Mouse (Mus musculus) layer of hippocampus, postnatal 10 days (tissue): ENCODE measurements around the gene Fam227b. TPM values are rescaled to one million over a fixed set of nuclear protein-coding genes. Genes with fewer than 3 reads are reported as not detected.
A peak's percentile ranks its signal among the peaks of the same experiment; 100 is the strongest.

Experiments used
- DNase-seq, 2 experiments: peaks; one replicate each; pipeline ENCODE4 v3.0.0; 2021; ENCODE audit warnings: low spot score in 2 of 2
- long read RNA-seq: library from polyadenylated mRNA; stranded (forward); transcript quantifications from one replicate; pipeline ENCODE4 v2.0.0, GENCODE M21; 2023
- total RNA-seq, 2 experiments: library from RNA; stranded (reverse); gene quantifications; 2 replicates each; pipeline ENCODE4 v1.2.3; 2021

Fam227b gene
- total RNA-seq = under 1 TPM; 0.20 to 0.30 TPM
- long read RNA-seq, partial matches to known transcripts = 0 of 1 reads
- long read RNA-seq, other reads (novel, unspliced or antisense) = 1 of 1 reads

DNA sequence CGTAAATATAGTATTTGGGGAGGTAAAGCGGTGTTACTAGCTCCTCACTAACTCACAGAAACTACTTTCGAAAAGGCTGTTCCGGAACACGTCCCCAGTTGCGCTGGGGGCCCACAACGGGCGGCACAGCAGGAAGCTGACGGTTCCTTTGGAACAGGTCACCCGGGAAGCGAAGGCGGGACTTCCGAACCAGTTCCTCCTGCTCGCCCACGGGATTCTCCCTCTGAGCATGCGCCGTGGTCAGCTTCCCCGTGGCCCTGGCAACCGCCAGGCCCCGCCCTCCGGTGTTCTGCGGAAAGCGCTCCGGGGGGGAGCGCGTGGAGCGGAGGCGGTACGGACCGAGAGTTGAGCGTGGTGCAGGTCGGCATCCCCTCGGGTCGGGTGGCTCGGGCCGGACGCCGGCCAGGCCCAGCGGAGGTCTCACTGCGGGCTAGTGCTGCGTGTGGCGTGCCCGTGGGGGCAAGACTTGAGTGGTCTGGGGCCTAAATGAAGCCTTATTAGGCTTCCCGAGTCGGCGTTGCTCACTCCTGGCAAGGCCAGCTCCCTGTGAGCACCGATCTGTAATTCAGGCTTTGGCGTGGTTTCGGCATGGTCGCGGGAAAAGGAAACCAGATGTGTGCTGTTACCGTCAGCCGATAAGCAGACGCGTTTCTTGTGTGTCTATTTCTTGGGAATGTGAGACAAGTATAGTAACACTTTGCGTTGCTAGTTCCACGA is at the start of gene Fam227b, which contains the start of gene Dtwd1:
Gene Fam227b, minus strand, starts transcription at position 150 of the 717 bp plus-strand sequence.
Gene Dtwd1, plus strand, starts transcription at position 287 of the 717 bp plus-strand sequence.
- peak; percentile 98 to 99 for DNase-seq

DNA sequence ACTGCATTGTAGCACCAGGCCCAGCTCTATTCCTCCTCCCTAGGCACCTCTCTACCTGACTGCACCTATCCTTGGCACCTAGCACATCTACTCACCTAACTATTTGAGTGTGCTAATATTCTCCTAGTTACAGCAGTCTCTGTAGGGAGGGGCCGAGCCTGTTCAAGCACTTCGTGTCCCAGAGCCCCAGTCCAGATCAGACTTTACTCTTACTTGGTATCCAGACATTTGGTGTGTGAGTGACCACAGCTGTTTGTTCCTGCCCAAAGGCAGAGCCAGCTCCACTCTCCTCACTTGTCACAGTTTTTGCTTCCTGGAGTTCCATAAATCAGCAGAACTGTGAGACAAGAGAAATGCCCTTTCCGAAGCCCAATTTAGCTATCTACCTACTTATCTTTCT is 47.2 kb upstream of the Fam227b start:
- DNase-seq = no peak

DNA sequence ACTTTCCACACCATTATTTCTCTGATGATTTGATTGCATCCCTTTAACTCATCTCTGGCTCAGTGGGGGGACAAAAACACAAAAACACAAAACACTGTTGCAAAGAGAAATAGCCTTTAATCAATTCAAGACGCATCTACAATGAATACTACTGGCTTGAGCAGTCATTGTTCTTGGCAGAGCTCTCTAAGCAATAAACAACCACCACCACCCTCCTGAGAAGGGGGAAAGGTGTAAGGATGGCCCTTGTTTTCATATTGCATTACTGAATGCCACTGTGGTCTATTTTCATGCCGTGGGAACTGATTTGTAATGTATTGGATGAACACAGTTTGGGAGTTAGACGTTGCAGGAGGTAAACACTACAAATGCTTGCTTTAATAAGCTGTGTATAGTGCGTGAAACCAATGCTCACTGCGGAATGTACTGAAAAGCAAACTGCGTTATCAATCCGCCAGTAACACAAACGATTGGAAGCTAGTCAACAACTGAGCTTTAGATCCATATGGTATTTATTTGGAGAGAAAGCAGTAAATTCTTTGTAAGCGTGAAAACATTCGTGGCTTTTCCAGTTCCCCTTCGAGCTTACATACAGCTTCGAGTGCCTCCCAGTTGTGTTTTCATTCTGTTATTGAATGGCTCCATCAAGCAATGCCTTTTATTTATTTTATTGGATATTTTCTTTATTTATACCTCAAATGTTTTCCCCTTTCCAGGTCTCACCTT is 44.0 kb upstream of the Fam227b start:
- no peak for DNase-seq

DNA sequence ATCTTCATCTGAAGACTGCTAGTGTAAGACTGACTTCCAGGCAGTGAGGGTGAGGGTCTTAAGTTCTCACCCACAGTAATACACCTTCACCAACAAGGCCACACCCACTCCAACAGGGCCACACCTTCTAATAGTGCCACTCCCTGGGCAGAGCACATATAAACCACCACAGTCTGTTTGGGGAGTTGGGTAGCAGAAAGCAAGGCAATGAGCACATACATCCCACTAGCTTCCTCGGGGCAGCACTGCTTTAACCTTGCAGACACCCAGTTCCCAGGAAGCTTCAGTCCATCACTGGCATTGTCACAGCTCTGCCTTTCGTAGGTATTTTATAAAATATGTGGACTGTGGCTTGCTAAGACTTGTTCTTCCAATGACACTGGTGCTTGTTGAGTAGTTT is 40.3 kb upstream of the Fam227b start:
- no peak for DNase-seq

DNA sequence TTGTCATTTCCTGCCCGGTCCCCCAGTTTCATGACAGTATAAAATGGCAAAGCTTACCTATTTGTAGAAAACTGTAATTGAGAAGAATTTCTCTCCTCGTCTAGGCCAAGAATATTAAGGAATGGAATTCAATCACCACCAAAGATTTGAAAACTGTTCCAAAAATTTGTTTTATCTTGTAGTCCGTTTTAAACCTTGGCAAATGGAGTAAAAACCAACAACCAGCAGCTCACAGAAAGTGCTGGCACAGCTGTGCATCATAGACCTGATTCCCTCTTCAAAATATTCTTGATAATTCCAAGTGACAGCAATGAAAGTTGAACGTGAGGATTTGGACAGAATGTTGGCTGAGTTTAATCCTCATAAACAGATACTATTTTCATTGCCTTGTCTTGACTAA is 39.5 kb upstream of the Fam227b start:
- no peak for DNase-seq

DNA sequence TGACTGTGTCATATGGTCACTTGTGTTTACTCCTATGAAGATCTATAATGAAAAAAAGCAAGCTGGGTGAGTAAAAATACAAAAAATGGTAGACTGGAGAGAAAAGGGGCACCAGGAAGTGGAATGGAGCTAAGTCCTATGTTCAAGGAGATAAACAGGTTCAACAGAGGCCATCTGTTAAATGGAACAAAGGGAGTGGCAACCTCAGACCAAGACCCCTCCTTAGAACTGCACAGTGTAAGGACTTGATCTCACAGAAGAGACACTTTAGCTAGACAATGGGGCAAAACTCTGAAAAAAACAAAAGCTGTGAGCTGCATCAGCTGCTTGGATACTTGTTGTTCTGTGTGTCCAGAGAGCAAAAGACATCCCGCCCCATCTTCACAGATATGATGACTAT is 19.6 kb upstream of the Fam227b start:
- no peak for DNase-seq

DNA sequence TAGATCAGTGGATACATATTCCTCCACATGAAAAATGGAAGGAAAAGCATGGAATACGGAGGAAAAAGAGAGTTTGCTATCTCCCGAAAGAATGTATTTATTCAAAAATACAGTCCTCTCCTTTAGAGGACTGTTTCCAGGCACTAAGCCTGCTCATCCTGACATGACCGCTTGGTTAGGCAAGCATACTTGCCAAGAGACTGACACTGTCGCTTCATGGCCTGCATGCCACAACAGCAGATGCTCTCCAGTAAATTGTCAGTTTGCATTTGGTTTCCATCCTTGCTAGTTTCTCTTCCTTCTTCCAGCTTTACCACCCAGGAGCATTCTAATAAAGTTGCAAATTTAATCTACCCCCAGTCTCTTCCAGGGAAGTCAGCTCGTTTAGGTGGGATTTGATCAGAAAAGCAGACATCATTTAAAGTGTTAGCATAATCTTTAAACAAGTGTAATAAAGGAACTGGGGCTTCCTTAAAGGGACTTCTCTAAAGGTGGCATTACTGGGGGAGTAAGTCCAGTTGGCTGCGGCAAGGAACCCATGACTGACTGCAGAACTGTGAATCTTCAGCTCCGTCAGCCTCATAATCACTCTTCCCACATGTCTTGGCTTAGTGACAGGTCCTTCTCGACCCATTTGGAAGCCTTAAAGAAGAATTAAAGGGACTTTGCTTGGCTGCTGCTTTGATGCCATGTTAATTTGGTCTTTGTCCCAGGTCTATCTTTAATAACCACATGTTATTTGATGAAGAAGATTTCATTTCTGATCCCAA is 15.2 kb upstream of the Fam227b start:
- no peak for DNase-seq

DNA sequence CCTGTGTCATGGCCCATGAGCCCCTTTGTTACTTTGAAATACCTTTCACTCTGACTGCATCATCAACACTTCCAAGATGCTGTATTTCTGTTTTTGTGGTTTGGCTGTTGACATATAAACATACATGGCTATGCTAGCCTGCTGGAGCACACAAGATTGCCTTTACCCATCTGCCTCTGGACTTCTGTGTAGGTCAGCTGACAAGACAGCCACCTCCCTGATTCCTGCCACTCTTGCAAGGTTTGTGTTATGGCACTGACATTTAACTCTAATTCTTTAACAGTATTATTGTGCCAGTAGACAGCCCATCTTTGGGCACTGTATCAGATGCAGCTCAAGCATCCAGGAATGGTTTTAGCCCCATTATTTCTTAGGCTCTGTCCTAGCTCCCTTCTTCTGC is 14.5 kb upstream of the Fam227b start:
- DNase-seq = no peak

DNA sequence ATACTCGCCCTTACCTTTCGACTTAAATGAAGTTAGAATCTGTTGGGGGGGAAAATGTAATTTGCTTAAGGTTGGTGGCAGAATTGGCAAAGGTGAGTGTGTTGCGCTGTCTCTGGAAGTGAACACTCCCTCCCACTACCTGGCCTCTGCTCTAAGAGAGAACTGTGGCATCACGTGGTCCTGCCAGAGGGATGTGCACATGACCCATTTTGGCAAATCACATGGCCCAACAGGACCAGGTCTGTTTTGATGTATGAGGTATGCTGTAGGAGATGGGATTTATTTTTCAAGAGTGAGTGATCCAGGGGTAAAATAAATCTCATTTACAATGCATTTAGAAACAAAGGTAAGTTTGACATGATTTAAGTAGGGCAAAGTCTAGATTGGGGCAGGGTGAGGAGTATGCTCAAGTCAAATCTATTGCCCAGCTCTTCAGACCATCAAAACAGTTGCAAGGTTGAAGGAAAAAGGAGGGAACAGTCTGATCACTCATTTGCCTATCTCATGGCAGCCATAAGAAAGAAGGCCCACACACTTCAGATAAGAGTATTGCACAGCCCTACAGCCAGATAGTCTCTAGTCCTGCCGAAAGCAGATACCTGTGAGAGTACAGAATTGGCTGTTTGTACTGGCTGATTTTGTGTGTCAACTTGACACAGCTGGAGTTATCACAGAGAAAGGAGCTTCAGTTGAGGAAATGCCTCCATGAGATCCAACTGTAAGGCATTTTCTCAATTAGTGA is 13.6 kb upstream of the Fam227b start:
- DNase-seq = no peak

DNA sequence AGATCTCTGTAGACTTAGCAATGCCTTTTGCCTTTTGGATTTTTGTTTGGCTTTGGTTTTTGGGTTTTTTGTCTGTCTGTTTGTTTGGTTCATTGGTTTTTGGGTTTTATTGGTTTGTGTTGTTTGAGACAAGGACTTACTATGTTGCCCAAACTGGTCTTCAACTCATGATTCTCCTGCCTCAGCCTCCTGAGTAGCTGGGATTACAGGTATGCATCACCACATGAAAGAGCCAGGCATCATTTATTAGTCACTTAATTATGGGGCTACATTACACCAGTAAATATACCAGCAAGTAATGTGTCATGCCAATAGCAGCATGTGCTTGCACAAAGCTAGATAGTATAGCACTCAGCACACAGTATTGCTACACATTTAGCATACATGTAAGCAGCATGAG is 4.1 kb downstream of the Fam227b start:
- no peak for DNase-seq

DNA sequence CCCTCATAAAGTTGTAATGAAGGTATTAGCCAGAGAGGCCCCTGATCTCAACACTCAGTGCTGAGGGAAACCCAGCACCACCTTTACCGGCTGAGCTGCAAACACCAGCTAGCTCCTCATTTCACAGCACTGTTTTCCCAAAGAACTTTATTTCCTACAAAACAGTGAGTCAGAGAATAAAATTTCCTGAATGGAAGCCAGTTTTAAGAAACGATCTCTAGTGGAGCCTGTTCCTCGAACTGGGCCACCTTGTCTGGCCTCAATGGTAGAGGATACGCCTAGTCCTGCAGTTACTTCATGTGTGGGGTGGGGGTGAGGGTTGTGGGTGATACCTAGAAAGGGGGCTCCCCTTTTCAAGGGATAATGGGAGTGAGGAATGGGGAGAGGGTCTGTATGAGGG is 57.2 kb downstream of the Fam227b start:
- DNase-seq = no peak

DNA sequence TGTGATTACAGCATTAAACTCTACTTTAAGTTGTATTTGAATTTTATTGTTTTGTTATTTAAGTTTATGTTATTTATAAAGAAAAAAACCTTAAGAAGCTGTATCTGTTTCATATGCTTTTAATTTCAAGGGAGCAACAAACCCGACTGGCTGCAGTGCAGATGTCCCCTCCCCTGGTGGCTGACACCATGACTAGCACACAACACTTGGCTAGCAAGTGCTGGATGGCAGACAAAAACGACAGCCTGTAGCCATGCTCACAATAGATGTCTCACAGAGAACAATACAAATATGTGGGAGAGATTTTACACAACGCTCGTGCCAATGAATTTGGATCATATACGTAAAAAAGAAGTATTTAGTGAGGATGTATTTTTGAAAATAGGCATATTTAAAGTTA is 61.4 kb downstream of the Fam227b start:
- no peak for DNase-seq

DNA sequence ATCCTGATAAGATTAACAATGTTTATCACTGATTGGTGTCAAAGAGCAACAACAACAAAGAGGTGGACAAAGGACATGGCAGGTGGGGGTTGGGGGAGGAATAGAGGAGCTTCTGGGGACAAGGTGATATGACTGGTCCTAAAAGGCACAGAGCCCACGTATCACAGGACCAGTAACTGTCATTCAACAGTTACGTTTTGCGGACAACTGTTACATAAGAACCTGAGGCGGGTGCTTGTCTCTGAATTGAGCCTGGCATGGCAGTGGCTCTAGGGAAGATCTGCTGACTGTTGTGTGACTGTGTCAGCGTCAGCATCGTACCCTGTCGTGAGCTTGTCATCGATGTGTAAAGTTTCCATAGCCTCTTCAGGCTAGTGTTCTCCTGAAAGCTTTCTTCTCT is 65.6 kb downstream of the Fam227b start:
- DNase-seq = no peak

DNA sequence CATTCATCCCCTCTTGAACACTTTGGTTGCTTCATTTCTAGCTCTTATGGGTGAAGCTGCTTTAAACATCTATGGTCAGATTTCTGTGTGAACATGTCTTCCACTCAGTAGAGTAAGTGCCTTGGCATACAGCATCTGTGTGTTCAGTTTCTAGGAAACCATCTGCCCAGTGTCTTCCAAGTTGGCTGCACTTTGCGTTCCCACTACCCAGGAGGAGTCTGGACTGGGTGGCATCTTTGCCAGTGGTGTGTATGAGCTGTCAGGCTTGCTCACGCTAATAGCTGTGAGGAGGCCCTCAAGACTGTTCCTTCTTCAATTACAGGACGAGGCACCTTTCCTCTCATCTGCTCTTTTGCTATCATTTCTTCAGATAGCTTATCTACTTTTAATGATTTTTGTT is 67.5 kb downstream of the Fam227b start:
- no peak for DNase-seq

DNA sequence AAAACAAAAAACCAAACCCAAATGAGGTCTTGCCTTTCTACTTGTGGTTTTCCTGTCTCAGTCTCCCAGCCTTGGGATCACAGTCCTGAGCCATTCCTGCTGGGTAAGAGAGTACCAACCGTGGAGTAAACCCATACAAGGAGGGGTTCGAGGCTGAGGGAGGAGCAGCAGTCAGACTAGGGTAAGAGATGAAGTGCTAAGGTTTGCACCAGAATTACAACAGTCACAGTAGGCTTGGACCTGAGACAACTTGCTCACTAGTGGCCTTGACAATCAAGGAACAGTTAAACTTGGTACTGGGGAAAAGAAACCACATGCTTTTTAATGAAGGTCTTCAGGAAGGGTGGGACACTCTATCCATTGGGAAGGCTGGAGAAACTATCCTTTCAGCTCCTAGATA is 72.7 kb downstream of the Fam227b start:
- no peak for DNase-seq

DNA sequence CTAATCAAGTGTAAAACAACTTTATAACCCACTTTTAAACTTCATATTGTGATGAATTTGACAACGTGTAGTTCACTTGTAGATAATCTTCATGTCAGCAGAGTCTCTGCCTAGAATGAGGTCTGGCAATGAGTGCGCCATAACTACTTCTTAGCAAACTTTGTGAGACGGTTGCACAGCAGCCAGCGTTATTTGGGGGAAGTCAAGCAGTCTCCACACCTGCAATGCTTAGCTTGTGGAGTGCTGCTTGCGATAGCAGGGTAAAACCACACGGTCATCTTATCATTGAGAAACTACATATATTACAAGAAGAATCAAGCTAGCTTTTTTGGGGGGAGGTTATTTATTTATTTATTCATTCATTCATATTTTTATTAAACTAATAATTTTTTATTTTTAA is 75.3 kb downstream of the Fam227b start:
- DNase-seq = no peak

DNA sequence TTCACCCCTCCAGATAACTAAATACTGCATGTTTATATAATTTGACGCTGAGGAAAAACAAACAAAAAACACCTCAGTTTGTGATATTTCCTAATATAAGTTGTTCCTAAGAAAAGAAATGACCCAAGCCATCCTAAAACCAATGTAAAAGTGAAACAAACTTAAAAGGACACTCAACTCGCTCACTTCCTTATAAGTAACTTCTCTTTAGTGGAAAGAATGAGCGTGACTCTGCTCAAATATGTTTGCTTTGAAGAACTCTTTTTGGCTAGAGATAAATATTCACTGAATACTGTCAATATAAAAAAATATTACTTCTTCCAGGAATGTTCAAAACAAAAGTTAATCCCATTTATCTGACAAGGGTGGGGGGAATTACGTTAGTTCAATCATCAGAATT is 78.1 kb downstream of the Fam227b start:
- no peak for DNase-seq

DNA sequence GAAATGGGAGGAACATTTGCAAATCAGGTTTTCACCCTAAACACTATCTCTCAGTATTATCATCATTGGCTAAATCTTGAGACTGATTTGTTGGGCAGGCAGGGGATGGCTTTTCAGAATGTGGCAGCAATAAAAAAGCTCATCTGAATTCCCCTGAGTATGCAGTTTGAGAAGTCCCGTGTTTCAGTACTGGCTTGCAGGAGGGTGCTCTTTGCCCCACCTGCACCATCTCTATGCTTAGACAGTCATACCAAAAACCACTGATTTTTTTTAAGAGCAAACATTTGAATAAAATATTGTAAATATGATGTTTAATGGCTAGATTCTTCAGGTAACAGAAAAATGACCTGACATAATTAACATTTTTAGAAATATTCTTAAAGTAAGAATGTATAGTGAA is 82.1 kb downstream of the Fam227b start:
- no peak for DNase-seq

DNA sequence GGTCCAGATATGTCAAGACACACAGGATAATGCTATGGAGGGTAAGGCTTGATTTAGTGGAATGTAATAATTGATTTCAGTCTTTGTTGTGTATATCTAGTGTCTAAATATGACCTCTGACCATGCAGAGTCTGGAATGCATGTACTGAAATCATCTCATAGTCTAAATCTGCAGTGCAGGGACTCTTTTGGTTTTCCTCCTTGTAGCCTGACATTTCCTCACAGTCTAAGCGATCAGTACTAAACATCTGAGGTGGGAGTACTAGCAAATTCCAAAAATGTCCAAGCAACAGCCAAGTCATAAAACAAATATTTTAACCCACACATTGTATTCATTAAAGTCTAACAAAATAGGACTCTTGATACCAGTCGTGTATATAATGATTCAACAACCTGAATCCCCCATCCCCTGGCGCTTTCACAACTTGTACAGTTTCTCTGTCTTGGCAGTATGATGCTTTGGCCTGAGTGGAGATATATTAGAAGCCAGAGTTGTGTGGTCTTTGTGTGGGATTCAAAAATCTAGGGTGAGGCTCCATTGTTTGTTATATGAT is 86.4 kb downstream of the Fam227b start:
- no peak for DNase-seq

DNA sequence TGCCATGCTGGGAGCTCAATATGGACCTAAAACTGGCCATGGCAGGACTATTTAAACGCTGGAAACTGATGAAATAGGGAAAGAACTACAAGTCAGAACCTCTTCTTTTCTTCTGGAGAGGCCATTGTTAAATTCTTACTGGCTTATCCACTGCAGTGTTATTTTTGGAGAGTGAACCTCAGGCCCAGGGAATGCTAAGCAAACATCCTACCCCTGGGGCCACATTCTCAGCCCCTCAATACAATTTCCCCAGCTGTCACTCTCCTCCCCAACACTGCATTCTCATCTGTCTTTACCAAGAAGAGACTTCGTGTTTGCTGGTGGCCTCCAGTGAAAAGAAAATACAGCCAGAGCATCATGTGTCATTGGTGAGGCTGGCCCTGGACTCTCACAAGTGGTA is 87.0 kb downstream of the Fam227b start:
- DNase-seq = no peak

DNA sequence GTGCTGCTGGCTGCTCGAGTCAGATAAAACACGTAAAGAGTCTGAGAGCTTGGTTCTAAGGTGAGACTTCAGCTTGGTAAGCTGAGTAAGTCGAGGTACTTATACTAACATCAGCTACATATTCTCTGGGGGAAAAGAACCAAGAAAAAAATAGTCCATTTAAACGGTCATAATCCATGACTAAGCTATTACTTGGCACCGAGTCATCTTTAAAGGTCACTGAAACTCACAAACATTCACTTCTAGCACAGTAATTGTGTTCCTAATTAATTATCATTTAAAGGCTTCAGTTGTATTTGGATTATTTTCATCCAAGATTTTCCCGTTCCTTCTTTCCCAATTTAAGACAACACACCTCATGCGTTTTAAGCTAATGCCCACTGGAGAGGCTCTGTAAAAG is 88.9 kb downstream of the Fam227b start:
- DNase-seq = no peak
